Mouse (Mus musculus) liver, embryonic 14.5 days (tissue): ENCODE results near the gene Adgrf5.

ENCODE experiments used
- CTCF ChIP-seq: IDR thresholded peaks from 2 replicates; pipeline ENCODE4 v1.5.1; 2016; ENCODE audit warnings: antibody characterized with exemption, low read depth, control low read depth
- EP300 ChIP-seq: IDR thresholded peaks from 2 replicates; pipeline ENCODE4 v1.6.1; 2016; ENCODE audit warnings: antibody characterized with exemption, low read depth

GRCm38 (mm10) chr17:43470039-43470438 is 109.8 kb downstream of the Adgrf5 start:
- TF ChIP-seq EP300 (no peak), CTCF (no peak)
